Mouse (Mus musculus) liver, adult 2 months (tissue): ENCODE results near the gene G430095P16Rik.

Experiments
- CTCF ChIP-seq: fragments of 200-500 bp; IDR thresholded peaks from 2 replicates; pipeline ENCODE4 v1.5.1; 2011; ENCODE audit warnings: low read depth, low read length, control low read depth
- POLR2A ChIP-seq: fragments of 200-500 bp; IDR thresholded peaks from 2 replicates; pipeline ENCODE4 v1.6.1; 2011; ENCODE audit warnings: low read length, control low read depth; ENCODE audit not compliant: insufficient read depth; ENCODE audit errors: extremely low read depth

GRCm38 (mm10) chr8:84765629-84766028 lies 42.8 kb downstream of the G430095P16Rik start:
- no peak for TF ChIP-seq CTCF
- no peak for TF ChIP-seq POLR2A
